Mouse (Mus musculus) brain, embryonic 14.5 days (tissue): ENCODE measurements around the gene Tlk2.

Experiments
- CTCF ChIP-seq: fragments of 200-500 bp; IDR thresholded peaks from 2 replicates; pipeline ENCODE4 v1.5.1; 2012; ENCODE audit warnings: inconsistent platforms, mild to moderate bottlenecking, moderate library complexity, borderline replicate concordance; ENCODE audit not compliant: insufficient read depth, insufficient read length; ENCODE audit errors: extremely low read depth
- POLR2A ChIP-seq: fragments of 200-500 bp; IDR thresholded peaks from 2 replicates; pipeline ENCODE4 v1.6.1; 2012; ENCODE audit warnings: mild to moderate bottlenecking, inconsistent platforms, borderline replicate concordance; ENCODE audit not compliant: poor library complexity, insufficient read depth, insufficient read length, severe bottlenecking; ENCODE audit errors: extremely low read depth

- TF ChIP-seq CTCF (no peak), POLR2A (no peak)
Observed at GRCm38 (mm10) chr11:105329962-105330361, 151.4 kb downstream of the Tlk2 start.
